Mouse (Mus musculus): ENCODE measurements around the gene Zbtb3. TPM values are rescaled to one million over a fixed set of nuclear protein-coding genes. Genes with fewer than 3 reads are reported as not detected.

The Zbtb3 gene
- total RNA-seq (2015; ENCODE audit: low replicate concordance): not detected in 2 replicates
- 1.3 TPM in 1 of 2 replicates, not detected in the other for total RNA-seq (2017; ENCODE audit: low replicate concordance)

DNA sequence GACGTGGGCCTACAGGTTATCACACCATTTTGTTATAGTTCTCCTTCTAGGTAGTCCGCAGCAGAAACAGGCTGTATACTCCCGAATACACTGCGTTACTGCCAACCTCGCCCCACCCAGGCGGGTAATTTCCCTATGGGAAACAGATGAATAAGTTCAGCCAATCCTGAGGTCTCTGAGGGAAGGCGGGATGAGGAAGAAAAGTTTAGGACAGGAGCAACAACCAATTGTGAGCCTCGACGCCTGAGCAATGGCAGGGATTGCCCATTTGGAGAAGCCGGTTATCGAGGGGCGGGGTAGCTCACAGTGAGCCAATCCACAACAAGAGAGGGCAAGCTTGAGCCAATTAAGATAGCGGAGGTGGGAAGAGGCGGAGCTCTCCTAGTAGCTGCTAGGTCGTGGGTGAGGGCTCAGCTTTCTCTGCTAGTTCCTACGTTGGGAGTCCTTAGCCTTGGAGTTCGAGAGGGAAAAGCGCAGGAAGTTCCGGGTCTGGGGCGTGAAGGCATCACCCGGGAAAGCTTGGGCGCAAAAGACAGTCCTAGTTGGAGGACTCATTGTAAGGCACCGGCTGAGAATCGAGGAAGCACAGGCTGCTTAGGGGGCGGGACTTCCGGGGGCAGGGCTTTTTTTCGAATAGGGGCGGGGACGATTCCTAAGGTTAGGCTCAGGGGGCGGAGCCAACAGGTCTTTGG, at the start of gene Zbtb3:
Gene Zbtb3 (plus strand): TSS at position 426 of the 692 bp plus-strand sequence.
- ATAC-seq (replicated peaks; ENCODE audit: low FRiP score, poor library complexity, severe bottlenecking): peak; percentile 94

DNA sequence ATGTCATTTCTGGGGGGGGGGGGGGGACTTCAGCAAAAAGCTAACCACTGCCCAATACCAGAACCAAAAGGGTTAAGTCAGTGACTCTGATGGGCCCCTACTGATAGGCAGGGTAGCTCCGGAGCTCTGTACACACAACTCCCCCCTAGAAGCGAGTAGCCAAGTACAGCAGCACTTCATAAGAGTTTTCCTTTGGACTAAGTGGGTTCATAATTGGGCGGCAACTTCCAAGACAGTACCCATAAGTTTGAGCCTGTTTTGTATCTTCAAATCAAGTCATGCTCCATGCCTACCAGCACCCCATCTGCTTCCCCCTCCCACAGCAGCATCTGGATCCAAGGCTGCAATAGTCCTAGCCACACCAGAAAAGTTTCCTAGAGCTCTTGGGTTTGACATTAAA, 46.7 kb upstream of the Zbtb3 start:
- ATAC-seq (replicated peaks; ENCODE audit: low FRiP score, poor library complexity, severe bottlenecking): no peak

DNA sequence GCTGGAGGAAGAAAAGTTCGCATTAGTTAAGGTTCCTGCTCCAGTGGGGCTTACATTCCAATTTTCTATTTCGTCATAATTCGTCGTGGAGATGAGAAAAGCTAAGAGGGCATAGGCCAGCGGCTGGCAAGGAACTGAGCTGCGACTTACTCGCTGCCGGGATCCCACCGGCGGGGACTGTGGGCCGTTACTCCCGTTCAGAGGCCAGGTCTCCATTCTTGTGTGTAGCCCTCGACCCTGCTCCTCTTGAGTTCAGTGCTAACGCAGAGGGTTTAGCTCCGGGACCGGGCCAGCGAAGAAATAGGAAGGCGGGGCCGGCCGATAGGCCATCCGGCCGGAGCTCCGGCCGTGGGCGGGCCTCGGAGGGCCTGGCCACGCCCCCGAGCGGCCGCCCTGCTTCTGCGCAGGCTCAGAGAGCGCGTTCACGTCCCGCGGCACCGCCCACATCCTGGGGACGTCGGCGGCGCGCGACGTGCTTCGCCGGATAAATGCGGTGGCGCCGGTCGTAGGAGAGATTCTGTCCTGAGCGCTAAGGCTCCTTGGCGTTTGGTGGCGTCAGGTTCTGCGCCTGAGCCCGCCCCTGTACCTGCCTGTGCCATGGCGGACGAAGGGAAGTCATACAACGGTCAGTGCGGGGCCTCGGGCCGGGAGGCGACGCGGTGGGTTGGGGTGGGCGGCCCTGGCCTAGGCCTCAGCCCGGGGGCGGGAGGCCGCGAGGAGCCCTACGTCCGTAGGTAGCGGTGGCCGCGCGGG, 45.5 kb upstream of the Zbtb3 start, which contains the start of gene Nxf1:
Gene Nxf1 (plus strand): TSS at position 439 of the 753 bp plus-strand sequence.
- ATAC-seq (replicated peaks; ENCODE audit: low FRiP score, poor library complexity, severe bottlenecking): peak; percentile 95

DNA sequence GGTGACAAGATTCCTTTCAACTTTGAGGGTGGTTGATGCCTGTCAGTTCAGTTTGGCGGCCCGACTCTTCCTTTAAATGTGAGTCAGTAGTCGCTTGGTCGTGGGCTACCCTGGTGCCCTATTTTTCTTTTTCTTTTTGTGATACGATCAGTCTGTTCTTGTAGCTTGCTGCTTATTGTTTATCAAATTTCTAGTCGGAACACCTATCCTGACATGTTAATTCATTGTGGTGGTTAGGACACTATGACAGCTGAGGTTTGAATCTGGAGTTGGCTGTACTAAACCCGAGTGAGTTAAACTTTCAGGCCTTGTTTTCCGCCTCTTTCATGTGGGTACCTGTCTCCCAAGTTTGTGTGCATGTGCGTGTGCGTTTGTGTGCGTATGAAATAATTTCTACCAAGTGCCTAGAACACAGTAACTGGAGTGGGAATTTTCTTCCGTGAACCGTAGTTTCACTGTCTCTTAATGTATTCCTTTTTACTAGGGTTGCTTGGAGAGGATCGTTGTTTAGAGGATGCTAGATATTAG, 44.8 kb upstream of the Zbtb3 start:
- ATAC-seq (replicated peaks; ENCODE audit: low FRiP score, poor library complexity, severe bottlenecking): peak; percentile 15; the same call in 1 of the 2 replicates

DNA sequence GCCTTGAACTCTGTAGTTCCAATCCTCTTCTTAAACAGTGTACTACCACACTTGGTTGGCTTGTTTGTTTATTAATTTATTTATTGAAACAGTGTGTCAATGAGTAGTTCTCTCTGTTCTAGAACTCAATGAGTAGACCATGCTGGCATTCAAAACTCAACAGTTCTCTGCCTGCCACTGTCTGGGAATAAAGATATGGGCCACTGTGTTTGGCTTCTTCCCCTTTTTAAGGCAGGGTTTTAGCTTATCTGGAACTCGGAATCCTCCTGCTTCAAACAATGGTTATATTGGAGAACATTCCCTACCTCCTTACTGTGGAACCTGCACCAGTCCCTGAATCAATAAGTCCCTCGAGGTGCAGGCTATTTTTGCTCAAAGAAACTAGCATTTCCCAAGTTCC, 43.5 kb upstream of the Zbtb3 start:
- no peak for ATAC-seq (replicated peaks; ENCODE audit: low FRiP score, poor library complexity, severe bottlenecking)

DNA sequence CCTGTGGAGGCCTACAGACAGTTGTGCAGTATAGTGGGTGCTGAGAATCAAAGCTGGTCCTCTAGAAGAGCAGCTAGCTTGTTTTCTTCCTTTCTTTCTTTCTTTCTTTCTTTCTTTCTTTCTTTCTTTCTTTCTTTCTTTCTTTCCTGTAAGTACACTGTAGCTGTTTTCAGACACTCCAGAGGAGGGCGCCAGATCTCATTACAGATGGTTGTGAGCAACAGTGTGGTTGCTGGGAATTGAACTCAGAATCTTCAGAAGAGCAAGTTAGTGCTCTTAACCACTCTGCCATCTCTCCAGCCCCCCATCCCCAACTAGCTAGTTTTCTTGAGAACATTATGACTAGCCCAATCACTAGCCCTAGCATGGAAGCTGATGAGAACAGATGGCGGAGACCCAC, 41.6 kb upstream of the Zbtb3 start:
- ATAC-seq (replicated peaks; ENCODE audit: low FRiP score, poor library complexity, severe bottlenecking): no peak

DNA sequence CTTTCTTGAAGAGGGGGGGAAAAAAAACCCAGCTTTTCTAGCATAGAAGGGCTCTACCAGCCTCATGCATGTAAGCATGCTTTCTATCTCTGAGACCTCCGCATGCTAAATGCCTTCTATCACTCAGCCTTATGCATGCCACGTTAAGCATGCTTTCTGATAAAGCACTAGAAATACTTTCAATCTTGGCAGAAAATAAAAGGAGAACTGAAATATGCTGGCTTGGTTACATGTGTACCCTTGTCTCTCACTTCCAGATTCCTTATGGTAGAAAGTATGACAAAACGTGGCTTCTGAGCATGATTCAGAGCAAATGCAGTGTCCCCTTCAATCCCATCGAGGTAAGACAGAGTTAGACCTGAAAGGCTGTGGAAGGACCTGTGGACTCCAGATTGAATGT, 39.1 kb upstream of the Zbtb3 start:
- ATAC-seq (replicated peaks; ENCODE audit: low FRiP score, poor library complexity, severe bottlenecking): no peak

DNA sequence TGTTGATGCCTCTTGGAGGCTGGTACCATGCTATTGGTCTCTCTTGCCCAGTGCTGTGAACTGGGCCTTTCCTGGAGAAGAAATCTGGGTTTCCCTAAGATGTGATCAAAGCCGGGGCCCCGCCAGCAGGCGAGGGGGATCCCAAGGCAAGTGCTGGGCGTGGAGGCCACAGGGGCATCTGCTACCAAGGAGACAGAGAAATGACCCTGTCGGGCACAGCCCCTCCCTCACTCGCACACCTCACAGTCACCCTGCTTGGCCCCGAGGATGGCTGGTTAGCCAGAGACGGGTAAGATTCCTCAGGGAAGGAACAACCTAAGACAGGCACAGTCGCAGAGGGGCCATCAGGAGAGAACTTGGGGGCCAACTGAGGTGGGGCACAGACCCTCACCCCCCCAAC, 36.8 kb upstream of the Zbtb3 start:
- ATAC-seq (replicated peaks; ENCODE audit: low FRiP score, poor library complexity, severe bottlenecking): no peak

DNA sequence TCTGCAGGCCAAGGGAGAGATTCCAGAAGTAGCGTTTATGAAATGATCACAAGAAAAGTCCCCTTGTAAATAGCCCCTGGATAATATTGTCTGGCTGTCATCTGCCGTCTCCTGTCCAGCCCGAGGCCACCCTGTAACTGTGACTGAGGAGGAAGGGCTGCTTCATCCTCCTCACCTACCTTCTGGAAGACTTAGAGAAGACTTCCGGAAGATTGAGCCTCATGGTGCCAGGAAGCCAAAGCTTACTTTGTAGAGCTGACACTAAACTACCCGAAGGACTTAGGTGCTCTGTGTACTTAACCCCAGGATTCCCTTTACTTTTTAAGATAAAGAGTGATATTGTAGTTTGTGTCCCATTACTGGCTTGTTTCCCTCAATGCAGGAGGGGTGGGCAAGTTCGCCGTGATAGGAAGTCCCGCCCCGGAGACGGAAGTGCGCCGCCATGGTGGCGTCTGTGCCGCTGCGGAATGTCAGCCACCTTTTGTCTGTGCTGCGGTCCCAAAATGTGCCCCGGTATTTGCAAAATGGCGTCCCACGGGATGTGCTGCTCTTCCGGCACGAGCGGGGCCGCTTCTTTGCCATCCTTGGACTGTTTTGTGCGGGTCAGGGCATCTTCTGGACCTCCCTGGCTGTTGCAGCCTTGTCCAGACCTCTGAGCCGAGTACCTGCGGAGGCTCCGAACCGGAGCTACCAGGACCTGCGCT, 31.6 kb upstream of the Zbtb3 start, which contains the start of gene Tmem223:
Gene Tmem223 (plus strand): TSS at position 430 of the 704 bp plus-strand sequence.
- ATAC-seq (replicated peaks; ENCODE audit: low FRiP score, poor library complexity, severe bottlenecking): peak; percentile 66

DNA sequence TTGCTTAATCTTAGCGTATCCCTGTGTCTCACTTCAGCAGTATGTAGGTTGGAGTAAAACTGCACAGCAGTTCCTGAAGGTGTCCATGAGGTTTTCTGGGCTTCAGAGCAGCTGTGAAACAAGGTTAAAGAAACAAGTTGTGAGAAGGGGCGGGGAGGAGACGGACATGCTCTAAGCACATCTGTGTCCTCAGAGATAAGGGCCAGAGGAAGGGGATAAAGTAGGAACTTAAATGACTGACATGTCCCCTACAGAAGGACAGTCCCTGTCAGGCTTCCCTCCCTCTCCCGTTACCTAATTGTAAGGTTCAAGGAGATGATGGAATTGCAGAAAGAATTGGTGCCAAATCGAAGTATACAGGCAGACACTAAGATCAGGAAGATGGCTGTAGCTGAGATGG, 29.4 kb upstream of the Zbtb3 start:
- peak; percentile 35 for ATAC-seq (replicated peaks; ENCODE audit: low FRiP score, poor library complexity, severe bottlenecking)

DNA sequence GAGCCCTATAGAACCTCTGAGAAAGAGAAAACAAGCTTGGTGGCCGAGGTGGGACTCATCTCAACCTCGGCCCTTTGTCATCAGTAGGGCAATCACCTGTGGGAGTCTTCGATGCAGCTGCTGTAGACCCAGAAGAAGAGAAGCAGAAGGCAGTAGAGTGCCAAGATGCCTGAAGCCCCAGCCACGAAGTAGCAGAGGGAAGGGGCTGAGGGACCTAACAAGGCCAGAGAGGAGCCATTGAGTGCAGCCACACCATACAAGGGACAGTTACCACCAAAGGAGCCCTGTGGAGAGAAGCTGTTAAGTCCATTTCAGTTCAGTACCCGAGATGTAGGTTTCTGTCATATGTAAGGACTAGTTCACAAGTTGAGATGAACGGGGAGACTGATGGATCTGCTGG, 28.9 kb upstream of the Zbtb3 start:
- ATAC-seq (replicated peaks; ENCODE audit: low FRiP score, poor library complexity, severe bottlenecking): no peak

DNA sequence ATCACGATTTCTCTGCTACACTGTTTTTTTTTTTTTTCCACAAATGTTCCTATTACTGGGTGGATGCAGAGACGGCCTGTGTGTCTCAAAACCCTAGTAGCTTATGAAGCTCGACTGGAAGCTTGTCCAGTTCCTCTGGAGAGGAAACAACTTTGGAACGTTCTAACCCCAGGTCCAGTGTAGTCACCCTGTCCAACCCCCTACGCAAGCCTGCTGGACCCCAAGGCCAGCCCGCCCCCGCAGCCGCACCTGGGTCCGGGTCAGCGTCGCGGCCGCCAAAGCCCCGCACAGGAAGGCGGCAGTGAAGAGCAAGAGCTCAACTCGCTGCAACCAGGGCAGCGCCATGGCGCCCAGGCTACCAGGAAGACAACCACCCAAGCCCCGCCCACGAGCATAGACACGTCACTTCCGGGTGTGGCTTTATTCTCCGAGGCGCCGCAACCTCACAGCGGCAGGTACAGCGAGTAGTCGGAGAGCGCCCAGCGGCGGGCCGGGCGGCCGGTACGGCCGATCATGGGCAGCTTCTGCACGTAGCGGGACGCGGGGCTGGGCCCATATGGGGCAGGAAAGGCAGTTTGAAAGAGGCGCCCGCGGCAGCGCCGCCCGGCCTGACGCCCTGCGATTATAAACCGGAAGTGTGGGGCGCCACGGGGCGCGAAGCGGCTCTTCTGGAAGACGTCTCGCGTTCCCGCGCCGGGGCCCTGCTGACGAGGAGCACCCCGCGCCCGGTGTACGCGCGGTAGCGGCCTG, 28.1 kb upstream of the Zbtb3 start, which contains the start of gene Tmem179b:
Gene Tmem179b (minus strand): TSS at position 382 of the 750 bp plus-strand sequence.
- peak; percentile 86 for ATAC-seq (replicated peaks; ENCODE audit: low FRiP score, poor library complexity, severe bottlenecking)

DNA sequence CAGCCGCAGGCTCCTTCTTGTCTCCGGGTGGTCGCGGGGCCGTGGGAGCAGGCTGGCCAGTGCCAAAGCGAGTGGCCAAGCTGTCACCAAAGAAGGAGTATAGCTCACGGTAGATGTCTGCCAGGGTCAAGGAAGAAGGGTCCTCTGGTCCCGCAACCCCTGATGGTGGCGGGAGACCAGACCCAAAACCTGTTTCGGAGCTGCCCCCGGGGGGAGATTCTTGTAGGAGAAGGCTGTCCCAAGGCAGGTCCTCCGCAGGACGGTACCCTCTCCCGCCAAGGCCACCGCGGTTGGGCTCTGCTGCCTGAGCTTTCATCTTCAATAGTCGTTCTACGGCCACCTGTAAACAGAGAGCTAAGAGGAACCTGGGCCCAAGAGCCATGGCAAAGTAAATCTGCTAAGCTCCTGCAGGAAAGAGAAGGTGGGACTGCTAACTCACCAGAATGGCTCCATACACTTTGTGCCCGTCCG, 27.4 kb upstream of the Zbtb3 start:
- no peak for ATAC-seq (replicated peaks; ENCODE audit: low FRiP score, poor library complexity, severe bottlenecking)

DNA sequence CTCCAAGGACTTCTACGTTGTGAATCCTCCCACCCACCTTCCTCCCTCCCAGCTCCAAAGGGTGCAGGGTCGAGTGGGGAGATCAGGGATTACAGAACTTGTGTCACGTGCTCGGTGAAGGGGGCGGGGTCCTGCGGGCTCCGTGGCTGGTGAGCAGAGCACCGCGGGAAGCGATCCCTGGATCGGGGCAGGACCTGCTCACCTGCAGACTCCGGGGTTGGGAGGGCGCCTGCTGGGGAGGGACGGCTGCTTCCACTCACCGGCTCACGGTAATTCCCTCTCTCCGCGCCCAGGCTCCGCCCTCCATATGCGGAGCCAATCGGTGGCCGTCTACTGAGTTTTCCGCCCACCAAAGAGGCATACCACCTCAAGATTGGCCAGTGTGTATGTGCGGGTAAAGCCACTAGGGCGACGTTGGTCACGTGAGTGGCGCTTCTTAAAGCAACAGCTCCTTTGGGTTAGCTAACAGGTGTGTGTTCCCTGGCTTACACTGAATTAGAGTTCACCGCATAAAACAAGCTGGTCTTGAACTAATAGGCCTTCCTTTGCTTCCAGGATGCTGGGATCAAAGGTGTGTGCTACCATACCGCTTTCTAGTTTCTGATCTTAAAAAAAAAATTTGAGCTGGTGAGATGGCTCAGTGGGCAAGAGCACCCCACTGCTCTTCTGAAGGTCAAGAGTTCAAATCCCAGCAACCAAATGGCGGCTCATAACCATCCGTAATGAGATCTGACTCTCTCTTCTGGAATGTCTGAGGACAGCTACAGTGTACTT, 16.2 kb upstream of the Zbtb3 start, which contains the start of gene Taf6l:
Gene Taf6l (minus strand): TSS at position 410 of the 774 bp plus-strand sequence.
- ATAC-seq (replicated peaks; ENCODE audit: low FRiP score, poor library complexity, severe bottlenecking): peak; percentile 99

DNA sequence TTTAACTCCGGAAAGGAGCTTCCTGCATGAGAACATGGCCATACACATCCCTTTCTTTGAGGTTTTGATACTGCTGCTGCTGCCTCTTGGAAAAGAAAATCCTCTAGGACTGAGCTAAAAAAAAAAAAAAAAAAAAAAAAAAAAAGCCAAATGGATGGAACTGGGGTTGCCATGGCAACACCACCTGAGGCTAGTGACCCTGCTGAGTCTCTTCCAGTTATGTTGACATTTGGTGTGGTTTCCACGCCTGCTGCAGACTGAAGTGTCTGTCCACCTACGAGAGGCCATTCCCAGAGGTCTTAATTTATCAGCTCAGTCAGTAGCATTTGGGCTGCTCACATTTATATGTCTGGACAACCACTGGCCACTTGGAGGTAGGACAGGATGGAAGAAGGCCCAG, 13.8 kb upstream of the Zbtb3 start:
- ATAC-seq (replicated peaks; ENCODE audit: low FRiP score, poor library complexity, severe bottlenecking): no peak

DNA sequence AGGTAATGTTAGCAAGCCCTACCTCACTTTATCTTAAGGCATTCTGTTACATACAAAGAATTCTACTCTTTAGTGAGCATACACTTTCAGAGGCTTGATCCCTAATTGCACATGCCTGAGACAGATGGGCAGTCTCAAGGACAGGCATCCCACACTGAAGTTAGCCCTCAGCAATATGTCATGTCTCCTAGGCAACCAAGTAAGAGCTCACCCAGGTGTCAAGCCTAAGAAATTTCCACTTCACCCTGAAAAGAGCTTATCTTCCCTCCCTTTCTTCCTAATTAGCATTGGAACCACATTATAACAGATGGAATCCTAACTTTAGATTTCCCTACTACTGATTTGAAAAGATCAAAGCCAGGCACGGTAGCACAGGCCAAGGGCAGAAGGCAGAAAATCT, 13.2 kb upstream of the Zbtb3 start:
- no peak for ATAC-seq (replicated peaks; ENCODE audit: low FRiP score, poor library complexity, severe bottlenecking)

DNA sequence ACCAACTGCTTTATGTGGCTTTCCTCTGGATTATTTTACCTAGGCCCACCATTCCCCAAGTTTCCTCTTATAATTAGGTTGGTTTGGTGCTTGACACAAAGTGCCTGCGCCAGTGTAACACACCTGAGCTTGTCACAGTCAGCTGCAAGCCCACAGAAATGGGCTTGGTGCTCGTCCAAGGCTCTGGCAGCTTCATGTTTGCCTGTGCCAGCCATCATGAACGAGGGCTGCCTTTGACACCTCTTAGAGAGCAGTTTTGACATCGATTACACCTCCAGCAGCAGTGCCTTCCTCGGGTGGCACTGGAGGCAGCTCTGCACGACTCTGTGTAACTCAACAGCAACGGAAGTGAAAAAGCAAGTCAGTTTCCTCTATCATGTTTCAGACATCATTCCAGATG, 12.2 kb upstream of the Zbtb3 start:
- ATAC-seq (replicated peaks; ENCODE audit: low FRiP score, poor library complexity, severe bottlenecking): no peak

DNA sequence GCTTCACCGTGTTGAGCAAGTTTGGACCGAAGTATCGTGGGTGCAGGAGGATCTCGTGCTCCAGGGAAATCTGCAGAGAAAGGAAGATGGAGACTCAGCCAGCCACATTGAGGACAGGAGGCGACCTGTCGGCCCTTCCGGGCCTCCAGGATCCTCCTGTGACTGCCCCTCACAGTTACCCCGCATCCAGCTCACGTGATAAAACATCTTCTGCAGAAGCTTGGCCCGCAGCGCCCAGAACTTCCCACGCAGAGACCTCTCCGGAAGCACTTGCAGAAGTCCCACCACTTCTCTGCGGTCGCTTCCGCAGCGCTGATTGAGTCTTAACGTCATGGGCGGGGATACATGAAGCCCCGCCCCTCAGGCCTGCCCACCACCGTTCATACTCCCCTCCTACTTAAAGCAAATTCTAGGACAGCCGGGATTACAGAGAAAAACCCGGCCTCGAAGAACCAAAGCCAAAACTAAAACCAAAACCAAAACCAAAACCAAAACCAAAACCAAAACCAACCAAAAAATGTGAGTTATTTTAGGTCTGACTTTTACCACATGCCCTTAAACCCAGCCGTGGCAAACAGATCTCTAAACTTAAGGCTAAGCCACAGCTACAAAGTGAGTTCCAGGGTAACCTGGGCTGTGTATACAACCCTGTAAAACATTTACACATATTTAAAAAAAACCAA, 4.0 kb upstream of the Zbtb3 start, which contains the start of gene Polr2g:
Gene Polr2g (minus strand): TSS at position 314 of the 683 bp plus-strand sequence.
- peak; percentile 70 for ATAC-seq (replicated peaks; ENCODE audit: low FRiP score, poor library complexity, severe bottlenecking)
